Mouse (Mus musculus) kidney, adult 9 months (tissue): Measurements from ENCODE around the gene Rreb1.
A peak's percentile ranks its signal among the peaks of the same experiment; 100 is the strongest.

Experiments used
- DNase-seq: peaks from one replicate; pipeline ENCODE4 v3.0.0; 2022

Gene Rreb1

GRCm38 (mm10) chr13:37778147-37778593 lies at the start of gene Rreb1:
Gene Rreb1, plus strand, starts transcription at chr13:37778400.
- DNase-seq, result peak; percentile 38

GRCm38 (mm10) chr13:37728551-37728950 lies 49.6 kb upstream of the Rreb1 start:
- peak; percentile 39 for DNase-seq

DNA sequence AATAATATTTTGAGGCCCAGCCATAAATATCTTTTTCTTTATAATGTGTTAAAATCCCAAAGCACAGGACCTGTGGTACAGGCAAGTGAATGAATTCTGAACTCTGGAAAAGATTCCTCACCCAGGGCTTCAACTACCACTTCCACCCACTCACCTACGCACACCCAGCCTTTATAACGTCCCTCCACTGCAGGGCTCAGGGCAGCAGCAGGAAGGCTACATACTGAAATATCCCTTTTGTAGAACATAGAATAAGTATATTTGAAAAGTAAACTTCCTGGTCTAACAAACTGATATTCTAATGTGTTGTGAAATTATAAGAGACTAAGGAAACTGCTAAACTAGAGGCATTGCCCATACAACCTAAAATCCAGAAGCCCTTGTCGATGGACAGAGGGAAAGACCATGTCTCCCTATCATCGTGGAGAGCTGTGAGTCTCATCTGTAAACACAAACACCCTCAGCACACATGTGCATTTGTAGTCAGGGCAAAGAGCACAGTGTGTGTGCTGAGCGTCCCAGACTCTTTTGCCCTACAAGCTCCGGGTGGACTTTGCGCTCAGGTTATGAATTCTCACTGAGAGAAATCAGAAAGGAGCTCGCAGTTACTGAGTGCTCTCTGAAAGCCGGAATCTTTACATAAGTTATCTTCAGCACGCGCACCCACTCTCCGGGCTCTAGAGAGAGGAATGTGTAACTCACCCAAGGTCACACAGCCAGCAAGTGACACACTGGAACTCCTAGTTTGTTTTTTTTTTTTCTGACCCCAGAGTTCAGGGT lies 46.1 kb upstream of the Rreb1 start:
- peak; percentile 88 for DNase-seq

DNA sequence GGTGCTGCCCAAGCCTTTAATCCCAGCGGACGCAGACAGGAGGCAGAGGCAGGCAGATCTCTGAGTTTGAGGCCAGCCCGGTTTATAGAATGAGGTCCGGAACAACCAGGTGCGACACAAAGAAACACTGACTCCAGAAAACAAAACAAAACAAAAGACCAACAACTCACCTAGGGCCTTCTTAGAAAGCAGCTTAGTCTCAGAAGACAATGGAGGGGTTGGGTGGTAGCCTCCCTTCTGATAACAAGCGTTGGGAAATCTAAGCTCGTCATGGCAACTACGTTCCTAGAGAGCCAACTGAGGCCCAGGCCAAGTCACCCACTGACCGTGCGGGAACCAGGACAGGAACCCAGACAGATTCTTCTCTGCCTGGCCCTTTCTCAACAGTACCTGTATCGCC lies 43.7 kb upstream of the Rreb1 start:
- DNase-seq, result no peak

- peak; percentile 84 for DNase-seq
Measured at GRCm38 (mm10) chr13:37740111-37740510, 38.1 kb upstream of the Rreb1 start.

GRCm38 (mm10) chr13:37740752-37741151 lies 37.4 kb upstream of the Rreb1 start:
- no peak for DNase-seq

DNA sequence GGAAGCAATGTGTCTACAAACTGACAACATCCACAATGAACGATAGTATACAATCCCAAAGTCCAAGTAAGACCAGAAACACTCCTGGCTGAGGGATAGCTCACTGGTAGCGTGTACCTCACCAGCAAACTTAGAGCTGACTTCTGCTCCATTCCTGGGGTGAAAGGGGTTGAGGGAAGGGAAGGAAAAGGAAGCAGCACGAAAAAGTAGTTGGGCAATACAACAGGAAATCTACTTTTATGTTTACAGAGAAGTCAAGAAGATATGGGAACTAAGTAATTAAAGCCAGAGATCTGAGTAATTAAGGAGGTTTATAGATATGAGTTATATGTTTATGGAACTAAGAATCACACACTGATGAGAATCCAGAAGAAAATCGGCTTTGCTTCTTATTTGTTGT lies 36.0 kb upstream of the Rreb1 start:
- DNase-seq, result no peak

DNA sequence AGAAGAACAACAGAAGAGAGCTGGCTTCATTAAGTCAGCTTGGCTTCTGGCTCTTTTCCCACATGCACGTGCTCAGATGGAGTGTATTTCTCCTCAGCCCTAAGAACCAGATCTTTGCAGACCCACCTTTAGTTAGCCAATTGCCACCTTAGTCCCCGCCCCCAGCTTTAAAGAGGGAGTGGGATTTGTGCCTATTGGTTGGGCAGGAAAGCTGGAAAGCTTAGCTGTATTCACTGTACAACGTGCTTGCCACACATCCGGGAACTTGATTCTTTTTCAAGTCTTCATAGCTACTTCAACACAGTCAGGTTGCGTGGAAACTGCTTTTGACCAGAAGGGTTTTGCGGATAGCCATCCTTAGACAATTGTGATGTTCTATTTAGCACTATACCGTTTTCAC lies 30.7 kb upstream of the Rreb1 start:
- DNase-seq, result no peak

- DNase-seq, result no peak
Measured at GRCm38 (mm10) chr13:37749485-37749884, 28.7 kb upstream of the Rreb1 start.

DNA sequence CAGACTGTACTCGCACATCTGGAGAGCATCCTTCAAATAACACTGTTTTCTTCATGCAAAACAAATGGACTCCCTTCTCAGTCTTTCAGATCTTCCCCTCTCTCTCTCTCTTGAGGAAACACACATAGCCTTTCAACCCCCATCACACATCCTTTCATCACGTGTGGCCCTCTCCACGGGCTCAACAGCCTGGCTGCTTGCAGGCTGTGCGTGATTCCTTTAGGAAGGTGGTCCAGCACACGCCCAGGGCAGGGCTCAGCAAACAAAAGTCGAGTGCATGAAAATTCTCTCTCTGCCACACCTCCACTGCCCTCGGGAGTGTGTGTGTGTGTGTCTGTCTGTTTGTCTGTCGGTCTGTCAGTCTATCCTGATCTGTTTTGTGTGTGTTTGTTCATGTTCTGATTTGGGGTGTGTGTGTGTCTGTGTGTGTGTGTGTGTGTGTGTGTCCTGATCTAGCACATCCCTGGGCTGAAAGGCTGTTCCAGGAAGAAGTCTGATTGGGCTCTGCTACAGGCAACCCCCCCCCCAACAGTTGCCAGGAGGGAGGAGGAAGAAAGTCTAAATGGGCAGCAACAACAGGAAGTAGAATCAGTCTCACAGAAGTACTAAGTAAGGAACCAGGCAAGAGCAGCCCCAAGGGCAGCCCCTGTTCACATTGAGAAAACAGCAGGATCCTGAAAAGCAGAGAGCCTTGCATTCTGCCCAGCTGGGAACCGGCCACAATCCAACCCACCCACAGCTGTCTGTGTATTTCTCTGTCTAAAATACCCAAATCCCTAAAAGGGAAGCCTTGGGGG lies 26.8 kb upstream of the Rreb1 start:
- no peak for DNase-seq

DNA sequence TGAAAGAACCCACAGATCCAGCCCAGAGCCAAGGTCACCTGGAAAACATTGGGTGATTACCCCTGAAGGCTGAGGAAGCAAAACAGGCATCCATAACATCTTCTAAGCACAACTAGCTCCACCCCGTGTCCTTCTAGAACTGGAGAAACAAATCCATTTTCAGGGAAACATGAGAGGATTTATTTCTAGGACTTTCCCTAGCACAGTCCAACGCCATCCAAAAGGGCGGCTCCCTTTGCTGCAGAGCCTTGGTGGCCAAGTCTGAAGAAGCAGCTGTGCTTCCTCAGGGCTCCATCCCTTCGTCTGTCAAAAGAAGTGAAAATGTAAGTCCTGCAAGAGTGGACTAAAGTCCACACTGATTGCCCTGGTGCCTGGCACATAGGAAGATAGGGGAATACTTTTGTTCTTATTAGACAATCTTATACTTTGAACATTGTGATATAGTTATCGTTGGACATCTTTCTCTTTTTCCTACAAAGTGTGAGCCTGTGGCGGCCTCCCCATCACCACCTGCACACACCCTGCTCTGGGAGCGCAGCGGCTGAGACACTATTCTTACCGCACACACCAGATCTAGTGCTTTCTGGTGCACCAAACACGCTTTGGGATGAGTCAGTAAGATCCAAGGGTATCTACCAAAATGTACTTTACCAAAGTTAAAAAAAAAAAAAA lies 18.7 kb upstream of the Rreb1 start:
- DNase-seq, result no peak

- DNase-seq, result no peak
Measured at GRCm38 (mm10) chr13:37760013-37760342, 18.2 kb upstream of the Rreb1 start.

DNA sequence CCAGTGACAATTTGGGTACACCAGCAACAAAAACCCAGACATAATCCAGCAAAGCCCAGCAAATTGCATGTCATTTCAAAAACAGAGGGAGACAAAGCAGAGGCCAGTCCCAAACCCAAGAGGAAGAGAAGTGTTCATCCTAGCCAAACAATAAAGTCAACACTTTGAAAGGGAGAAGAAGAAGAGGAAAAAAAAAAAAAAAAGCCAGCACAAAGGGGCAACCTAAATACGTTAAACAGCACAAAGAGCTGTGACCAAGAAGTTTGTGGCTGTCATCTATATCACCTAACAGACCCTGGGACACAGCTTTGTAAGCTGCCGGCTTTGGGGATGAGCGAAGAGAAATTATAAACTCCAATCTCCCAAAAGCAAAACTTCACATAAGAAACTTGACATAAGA lies 17.8 kb upstream of the Rreb1 start:
- DNase-seq, result no peak

- DNase-seq, result peak; percentile 83
Measured at GRCm38 (mm10) chr13:37760957-37761941, 17.0 kb upstream of the Rreb1 start.

DNA sequence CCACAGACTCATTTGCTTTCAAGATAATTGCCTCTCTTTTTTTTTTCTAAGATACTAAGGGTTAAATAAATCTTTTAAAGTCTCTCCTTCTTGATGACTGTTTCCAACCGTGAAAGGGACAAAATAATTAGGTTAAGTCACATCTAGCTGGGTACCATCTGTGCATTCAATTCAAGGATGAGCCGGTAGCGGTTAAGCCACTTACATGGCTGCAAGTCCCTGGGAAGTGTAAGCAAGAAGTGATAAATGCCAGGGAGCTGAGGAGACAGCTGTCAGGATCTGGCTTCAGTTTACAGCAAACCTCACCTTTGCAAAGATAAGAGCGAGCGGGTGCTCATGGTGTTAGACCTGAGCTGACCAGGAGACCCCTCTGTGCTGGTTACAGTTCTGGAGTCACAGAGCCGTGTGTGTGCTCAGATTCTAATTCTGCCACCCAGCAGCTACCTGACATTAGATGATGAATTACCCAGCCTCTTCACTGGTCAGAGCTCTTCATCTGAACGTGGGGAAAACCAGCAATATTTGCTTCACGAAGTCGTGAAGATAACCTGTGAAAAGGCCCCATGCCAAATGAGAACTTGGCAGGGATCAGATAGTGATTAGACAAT lies 14.3 kb upstream of the Rreb1 start:
- no peak for DNase-seq

- no peak for DNase-seq
Measured at GRCm38 (mm10) chr13:37769777-37770176, 8.4 kb upstream of the Rreb1 start.

DNA sequence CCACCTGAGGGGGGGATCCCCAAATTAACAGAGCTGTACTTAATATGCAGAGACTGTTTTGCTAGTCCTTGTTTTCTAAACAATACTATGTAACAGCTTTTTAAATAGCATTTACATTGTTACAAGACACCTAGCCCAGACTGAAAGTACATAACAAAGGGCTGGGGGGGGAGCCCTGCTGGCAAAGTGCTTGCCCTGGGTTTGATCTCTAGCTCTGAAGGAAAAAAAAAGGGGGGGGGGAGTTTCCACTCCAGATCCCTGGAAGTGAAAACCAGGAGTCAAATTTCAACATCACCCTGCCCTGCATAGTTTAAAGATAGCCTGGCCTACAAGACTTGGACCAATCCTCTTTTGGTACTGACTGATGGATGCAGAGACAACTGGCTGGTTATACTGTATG lies 4.7 kb upstream of the Rreb1 start:
- DNase-seq, result no peak

DNA sequence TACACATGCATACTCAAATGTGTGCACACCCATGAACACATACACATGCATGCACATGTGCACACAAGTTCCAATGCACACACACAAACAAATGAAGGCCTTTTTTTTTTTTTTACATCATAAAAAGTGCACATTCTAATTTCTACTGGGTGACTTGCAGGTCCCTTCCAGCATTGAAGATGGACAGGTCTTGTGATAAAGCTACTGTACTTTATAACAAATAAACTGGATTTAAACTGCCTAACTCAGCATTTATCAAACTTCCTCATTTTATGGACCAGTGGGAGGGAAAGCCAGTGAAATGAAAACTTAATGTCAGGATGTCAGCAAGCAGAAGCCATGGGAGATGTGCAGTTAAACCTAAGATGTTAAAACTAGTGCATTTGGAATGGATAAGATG lies 1.5 kb upstream of the Rreb1 start:
- DNase-seq, result no peak

DNA sequence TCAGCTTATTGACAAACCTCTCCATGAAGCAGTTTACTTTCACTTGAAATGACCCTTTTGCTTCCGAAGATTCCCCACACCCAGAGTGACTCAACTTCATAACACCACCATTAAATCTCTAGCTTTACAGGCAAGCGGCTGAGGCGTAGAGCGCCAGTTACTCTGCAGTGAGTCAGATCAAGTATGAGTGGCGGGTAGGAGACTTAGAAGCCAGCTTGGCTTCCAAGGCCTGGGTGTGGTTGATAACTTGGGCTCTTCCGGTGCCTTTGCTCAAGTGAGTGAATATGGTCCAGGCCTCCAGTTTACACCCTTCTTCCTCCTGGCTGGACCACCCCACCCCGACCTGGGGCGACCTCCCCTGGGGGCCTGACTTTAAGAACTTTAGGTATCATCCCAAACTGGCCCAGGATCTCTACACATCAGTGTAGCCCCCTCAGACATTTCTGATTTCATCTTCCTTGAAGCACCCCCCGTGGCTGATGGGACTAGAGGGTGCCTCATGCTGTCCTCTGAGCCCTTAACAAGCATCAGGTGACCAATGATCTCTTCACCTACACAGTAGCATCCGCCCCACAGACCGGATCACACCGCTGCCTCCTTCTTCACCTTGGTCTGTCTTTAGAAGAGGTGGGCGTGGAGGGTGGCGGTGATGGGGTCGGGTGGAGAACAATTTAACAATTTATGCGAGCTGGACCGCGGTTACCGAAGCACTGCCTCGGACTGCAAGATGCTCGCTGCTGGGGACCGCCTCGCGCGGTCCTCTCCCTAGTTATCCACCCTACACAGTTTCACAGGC lies 651 bp upstream of the Rreb1 start:
- DNase-seq, result no peak

GRCm38 (mm10) chr13:37778594-37779231 lies 513 bp downstream of the Rreb1 start:
- DNase-seq, result peak; percentile 41

DNA sequence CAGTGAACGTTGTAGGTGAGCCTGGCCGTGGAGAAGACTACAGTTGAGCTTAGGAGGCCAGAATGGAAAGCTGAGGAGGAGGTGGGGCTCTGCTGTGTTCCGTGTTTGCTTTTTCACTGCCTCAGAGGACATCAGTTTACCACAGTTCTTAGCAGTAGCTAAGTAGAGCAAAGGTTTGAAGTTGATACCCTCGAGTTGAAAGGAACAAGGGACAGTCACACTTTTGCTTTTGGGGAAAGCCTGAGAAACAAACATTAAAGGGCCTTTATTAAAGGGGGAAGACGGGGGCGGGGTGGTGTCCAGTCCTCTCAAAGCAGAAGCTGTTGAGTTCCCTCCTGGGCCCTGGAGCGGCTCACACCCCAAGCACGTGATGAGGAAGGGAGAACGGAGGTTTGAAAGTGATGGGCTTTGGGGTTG lies 1.1 kb downstream of the Rreb1 start:
- DNase-seq, result no peak
